Mouse (Mus musculus) frontal cortex, postnatal 10 days (tissue): ENCODE results near the gene Ttc7b.

Experiments
- DNase-seq, 2 experiments: peaks; one replicate each; pipeline ENCODE4 v3.0.0; 2022; ENCODE audit warnings: low spot score in 2 of 2, mixed read lengths in 1 of 2

Ttc7b gene

DNA sequence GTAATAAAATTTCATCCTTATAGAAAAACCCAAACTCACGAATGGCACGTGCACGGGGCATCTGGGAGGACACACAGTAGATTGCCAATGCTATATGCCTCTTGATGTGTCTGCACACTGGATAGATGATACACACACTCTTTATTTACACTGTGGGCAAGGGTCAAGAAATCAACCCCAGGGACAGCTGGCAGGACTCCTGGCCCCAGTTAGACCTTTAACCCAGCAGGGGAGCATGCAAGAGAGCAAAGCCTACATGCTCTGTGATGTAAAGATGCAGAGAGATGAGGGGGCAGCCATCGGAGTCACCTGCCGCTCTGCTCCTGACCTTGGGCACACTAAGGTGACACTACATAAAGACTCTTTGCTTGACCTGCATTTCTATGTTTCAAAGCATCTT lies 32.3 kb downstream of the Ttc7b start:
- no peak for DNase-seq

- DNase-seq, result no peak
Measured at GRCm38 (mm10) chr12:100486232-100486631, 34.4 kb downstream of the Ttc7b start.

GRCm38 (mm10) chr12:100483054-100483453 lies 37.6 kb downstream of the Ttc7b start:
- no peak for DNase-seq

DNA sequence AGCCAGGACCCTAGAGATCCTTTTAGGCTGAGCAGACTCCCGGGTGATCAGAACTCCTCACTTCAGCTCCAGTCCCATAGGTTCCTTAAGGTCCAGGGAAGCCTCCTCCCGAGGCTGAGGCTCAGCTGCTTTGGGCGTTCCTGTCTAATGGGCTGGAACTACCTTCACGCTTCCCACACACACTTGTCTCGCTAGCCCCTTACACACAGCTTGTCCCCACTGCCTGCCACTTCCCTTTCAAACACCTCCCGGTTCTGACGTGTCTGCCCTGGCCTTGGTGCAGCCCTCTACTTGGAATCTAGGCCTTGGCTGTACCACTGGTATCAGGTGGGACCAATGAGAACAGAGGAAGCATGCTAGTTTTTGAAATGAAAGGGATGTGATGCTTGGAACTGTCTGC lies 38.4 kb downstream of the Ttc7b start:
- no peak for DNase-seq

DNA sequence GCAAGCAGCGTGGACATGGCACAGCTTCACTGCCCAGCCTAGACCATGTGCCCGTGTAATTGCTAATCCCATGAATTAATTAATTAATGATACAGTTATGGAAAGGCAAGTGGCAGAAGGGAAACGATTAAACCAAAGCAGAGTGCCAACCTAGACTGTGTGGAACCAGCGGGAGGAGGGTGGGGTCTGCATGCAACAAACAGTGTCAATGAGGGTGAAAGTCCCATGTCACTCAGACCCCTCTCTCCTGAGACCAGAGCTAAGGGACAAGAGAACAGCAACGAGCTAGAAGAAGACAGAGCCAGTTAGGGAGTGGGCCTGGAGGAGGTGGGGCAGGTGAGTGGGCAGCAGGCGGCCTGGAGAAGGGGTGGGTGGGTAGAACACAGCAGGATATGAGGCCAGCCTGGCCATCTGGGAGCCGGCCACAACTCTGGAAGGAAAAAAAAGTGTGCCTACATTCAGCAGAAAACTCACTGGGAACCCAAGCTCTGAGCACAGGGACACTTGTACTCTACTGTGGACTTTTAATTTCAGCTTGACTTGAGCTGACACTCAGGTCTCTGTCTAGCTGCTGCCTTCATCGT lies 39.1 kb downstream of the Ttc7b start:
- DNase-seq, result no peak

DNA sequence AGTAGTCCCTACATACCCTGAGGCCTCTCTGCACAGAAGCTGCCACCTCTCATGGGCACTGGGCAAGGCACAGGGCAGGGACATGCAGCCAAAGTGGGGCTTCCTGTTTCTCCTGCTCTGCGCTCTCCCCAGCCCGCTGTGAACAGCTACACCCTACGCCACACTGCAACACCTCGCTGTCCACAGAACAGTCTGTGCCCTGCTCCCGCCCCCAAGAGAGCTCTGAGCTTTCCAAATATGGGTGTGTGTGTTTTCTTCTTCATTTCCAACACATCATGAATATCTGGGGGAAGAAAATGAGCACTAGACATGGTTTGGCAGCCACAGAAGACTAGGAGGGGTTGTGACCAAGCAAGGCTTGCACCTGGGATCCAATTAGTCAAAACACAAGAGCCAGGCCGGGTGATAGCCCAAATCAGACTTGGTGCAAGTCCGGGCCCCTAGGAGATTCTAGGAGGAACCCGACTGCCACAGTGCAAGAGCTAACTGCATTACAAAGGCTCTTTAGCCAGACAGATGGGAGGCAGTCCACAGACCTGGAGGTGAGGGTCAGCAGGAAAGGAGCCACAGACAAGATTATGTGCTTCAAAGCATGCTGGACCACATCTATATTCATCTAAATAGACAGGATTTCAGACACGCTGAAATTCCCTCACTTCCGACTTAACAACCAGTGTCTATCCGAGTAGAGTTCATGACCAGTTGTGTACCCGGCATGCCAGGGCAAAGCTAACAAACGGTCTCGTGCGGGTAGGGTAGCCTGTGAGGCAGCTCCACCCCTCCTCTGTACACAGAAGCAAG lies 39.8 kb downstream of the Ttc7b start:
- no peak for DNase-seq

- DNase-seq, result peak in 1 of 2 experiments; percentile 55
Measured at GRCm38 (mm10) chr12:100479892-100480621, 40.6 kb downstream of the Ttc7b start.

GRCm38 (mm10) chr12:100479270-100479869 lies 41.3 kb downstream of the Ttc7b start:
- DNase-seq, result no peak

DNA sequence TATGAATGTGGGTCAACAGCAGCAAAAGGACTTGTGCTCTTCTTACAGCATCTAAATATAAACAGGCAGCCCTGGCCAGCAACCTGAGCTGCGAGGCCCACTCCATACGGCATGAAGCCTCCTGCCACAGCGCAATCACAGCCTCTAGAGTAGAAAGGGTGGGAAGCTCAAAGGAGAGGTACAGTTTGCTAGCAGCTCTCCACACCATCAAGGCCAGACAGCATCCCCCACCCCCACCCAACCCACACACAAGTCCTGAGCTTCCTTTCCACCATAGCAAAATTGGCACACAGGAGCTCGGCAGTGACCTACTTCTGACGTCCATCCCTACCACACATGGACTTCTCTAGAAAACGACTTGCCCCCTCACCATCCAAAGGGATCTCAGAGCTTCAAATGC lies 42.0 kb downstream of the Ttc7b start:
- DNase-seq, result no peak

DNA sequence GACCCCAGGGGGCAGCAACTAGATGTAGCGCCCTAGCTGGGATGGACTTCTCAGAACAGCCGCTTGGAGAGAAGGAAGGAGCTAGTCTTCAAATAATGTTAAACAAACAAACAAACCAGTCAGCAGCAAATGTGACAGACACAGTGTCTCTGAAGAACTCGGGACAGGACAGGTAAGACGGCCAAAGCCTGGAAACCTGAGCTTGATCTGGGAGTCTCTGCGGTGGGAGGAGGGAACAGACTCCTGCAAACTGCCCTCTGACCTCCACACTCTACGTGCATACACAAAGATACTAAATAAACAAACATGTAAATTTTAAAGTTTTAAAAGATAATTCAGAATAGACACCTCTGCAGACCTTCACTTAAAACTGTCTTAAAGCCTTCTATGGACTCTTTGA lies 42.5 kb downstream of the Ttc7b start:
- DNase-seq, result no peak

DNA sequence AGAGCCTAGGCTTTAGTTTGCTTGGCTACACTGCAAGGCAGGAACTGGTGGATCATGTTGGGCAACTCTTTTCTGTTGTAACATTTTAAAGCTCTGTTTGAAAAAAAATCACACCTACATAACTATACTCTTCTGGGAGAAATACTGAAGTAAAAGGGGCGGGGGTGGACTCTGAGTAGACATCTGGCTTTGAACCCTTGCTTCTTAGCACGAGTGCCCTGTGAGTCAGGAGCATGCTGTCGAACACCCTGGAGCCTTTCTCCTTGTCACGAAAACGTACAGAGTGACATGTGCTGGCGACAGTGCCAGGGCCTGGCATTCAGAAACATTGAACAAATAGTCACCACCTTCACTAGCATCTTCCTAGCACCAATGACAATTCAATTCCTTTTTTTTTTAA lies 43.2 kb downstream of the Ttc7b start:
- DNase-seq, result no peak

GRCm38 (mm10) chr12:100476351-100476750 lies 44.3 kb downstream of the Ttc7b start:
- no peak for DNase-seq

- no peak for DNase-seq
Measured at GRCm38 (mm10) chr12:100475489-100475888, 45.1 kb downstream of the Ttc7b start.

- DNase-seq, result no peak
Measured at GRCm38 (mm10) chr12:100474661-100475321, 45.8 kb downstream of the Ttc7b start.

DNA sequence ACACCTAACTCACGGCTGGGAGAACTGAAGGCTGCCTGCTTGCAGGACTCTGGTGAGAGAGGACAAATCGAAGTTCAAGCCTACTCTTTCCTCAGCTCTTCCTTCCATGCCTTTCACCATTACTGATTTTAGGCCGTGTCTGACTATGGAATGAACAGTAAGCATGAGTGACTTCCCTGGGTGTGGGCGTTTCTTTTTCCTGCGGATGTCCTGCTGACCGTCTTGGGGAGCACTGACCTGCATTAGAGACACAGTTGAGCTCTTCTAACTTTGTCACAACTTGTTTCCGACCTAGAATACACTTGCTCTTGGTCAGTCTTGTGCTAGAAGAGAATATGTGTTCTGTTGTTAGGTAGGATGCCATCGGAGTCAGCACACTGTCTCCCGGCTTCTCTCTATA lies 50.3 kb downstream of the Ttc7b start:
- no peak for DNase-seq

DNA sequence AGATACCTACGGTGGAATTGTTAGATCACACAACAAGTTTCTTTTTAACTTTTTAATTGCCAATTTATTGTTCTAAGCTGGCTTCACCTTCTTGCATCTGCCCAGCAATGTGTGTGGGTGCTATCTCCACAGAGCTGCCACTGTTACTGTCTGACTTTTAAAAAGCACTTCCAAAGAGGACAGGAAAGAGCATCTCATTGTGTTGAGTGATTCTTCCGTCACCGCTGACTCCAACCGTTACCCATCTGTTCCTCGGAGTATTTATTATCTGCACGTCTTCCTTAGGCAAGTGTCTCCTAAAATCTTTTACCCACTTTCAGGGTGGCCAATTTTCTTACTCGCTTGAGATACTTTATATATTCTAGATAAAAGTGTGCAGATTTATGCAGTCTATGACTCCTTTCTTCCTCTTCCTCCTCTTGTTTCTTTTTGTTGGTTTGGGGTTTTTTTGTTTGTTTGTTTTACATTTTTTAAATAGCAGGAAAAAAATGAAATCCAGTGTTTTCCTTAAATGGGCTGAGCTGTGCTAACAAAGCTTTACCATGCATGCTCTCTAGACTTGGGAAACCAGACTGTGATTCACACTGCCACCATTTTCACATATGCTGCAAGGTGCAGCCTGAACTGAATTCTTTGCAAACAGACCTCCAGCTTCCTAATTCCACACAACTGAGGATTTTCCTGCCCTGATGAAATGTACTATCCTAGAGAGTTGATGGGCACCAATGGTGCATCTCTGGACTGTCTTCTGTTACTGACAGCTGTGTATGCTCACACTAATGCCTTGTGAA lies 50.9 kb downstream of the Ttc7b start:
- DNase-seq, result no peak

DNA sequence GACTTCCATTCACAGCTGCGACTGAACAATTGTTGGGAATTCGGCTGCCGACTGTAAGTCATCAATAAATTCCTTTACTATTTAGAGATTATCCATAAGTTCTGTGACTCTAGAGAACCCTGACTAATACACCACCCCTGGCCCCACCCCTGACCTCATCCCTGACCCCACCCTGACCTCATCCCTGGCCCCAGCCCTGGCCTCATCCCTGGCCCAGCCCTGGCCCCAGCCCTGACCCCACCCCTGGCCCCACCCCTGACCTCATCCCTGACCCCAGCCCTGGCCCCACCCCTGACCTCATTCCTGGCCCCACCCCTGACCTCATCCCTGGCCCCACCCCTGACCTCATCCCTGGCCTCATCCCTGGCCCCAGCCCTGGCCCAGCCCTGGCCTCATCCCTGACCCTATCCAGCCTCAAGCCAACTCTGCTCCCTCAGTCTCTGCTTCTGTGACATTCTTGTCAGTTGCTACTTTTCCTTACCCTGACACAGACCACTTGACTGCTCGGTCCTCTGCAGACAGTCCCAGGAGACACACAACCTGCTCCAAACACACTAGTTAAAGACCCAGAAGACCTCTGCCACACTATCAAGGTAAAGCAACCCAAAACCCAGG lies 55.4 kb downstream of the Ttc7b start:
- DNase-seq, result no peak

GRCm38 (mm10) chr12:100457701-100458100 lies 62.9 kb downstream of the Ttc7b start:
- no peak for DNase-seq

DNA sequence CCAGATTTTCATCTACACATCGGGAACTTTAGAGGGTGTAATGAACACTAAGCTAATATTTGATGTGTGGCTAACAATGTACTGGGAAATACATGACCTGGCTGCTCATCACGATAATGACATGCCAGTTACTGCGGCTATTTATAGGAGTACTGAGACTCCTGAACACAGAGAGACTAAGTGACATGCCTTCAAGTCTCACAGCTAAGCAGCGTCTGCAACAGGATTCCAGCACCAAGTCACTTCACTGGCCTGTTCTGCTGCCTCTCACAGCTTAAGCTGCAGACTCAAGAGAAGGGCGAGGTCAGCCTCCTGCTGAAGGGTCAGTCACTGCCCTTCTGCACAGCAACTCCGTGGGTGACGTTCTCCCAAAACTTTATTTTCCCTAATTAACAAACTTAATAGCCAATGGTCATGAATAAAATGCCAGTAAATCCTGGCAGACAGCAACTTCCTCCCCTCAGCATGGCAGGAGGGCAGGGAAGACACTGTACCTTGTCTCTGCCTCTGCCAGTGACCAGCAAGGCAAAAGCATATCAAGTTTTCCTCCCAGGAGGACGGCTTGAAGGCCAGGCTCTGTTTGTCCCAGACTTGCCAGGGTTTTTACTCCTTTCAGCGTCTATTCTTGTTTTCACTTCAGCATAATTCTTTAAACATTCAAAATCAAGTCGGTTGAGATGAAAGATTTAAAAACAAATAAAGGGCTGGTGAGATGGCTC lies 64.2 kb downstream of the Ttc7b start:
- no peak for DNase-seq

- no peak for DNase-seq
Measured at GRCm38 (mm10) chr12:100455453-100455852, 65.2 kb downstream of the Ttc7b start.
